Mouse (Mus musculus): Measurements from ENCODE around the gene Agbl2. TPM values are rescaled to one million over a fixed set of nuclear protein-coding genes. Genes with fewer than 3 reads are reported as not detected.

The Agbl2 gene
- polyA plus RNA-seq (2012; rRNA removed), result 1.1 and 1.2 TPM in 2 replicates

DNA sequence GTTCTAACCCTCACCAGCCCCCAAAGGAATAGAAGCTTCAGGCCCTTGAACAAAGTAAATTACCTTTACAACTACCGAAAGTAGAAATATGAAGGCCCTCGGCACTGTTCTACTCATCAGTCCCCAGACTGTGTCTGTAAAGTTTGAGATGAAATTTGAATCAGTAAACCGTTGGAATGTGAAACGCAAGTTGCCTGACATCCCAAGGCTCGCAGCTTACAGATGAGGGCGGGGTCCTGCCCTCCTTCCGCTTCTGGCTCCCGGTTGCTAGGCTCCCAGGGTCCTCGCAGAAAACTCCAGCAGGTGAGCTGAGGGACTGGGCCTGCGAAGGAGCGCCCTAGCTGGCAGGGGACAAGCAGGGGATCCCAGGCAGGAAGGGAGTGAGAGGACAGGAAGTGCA lies at the start of gene Agbl2:
Agbl2 (plus strand) TSS at position 270 of the 400 bp plus-strand sequence.
- Histone ChIP-seq H3K4me3 (ENCODE audit: insufficient read depth, low read length) (peak within 1 kb of the TSS; percentile 42), H3K27ac (ENCODE audit: insufficient read depth, low read length) (no peak within 1 kb of the TSS), H3K4me1 (ENCODE audit: control insufficient read depth, insufficient read depth, low read length) (no peaks in the 10 kb centered on the region)
- TF ChIP-seq CTCF (IDR thresholded peaks at IDR 0.05; ENCODE audit: extremely low read depth, insufficient read depth, low read length), result no peak
- TF ChIP-seq POLR2A (IDR thresholded peaks at IDR 0.05; ENCODE audit: extremely low read depth, insufficient read depth, low read length), result no peak

DNA sequence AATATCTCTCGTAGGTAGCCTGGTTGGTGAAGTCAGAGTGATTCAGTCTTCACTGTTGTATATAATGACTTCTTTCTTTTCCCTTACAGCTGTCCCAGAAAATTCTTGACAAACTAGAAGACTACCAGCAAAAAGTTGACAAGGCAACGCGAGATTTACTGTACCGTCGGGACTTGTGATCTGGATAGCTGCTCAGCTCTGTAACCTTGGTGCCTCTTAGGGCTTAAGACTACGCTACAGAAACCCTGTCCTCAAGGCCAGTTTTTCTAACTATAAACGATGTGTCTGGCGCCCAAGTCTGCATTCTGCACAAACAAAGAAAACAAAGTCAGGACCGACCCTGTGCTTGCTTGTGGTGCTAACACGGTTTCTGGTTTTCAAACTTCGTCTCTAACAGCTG lies 47.2 kb upstream of the Agbl2 start:
- Histone ChIP-seq H3K4me1 (ENCODE audit: control insufficient read depth, insufficient read depth, low read length) (no peaks in the 10 kb centered on the region), H3K4me3 (ENCODE audit: insufficient read depth, low read length) (no peak overlapping the region), H3K27ac (ENCODE audit: insufficient read depth, low read length) (no peak overlapping the region)
- TF ChIP-seq CTCF (IDR thresholded peaks at IDR 0.05; ENCODE audit: extremely low read depth, insufficient read depth, low read length) (no peak), POLR2A (IDR thresholded peaks at IDR 0.05; ENCODE audit: extremely low read depth, insufficient read depth, low read length) (no peak)

DNA sequence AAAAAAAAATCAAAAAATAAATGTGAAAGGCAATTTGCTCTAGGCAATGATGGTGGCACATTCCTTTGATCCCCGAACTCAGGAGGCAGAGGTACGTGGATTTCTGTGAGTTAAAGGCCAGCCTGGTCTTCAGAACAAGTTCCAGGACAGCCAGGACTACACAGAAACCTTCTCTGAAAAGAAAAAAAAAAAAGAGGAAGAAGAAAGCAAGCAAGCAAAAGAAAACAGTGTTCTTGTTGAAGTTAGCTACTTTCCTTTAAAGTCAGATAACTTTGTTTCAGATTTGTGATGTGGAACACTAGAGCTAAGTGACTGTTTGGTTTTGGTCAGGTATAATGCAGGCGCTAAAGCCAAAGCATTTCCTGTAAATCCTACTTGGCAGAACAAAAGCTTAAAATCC lies 43.7 kb upstream of the Agbl2 start:
- H3K4me1 ChIP-seq (ENCODE audit: control insufficient read depth, insufficient read depth, low read length), result no peaks in the 10 kb centered on the region
- no peak overlapping the region for H3K4me3 ChIP-seq (ENCODE audit: insufficient read depth, low read length)
- no peak for TF ChIP-seq CTCF (IDR thresholded peaks at IDR 0.05; ENCODE audit: extremely low read depth, insufficient read depth, low read length)
- H3K27ac ChIP-seq (ENCODE audit: insufficient read depth, low read length), result no peak overlapping the region

DNA sequence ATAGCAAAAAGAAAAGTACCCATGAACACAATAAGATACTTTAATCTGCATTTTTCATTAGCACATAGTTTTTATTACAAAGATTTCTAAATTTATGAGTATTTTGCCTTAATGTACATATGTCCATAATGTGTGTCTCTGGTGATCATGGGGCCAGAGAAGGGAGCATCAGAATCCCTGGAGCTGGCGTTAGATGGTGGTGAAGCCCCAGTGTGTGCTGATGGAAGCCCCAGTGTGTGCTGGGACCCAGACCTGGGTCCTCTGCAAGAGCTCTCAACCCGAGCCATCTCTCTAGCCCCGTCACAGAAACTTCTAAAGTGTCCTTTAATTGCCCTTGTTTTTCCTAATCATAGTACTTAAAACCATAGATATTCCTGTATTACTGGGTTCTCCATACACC lies 43.2 kb upstream of the Agbl2 start:
- H3K27ac ChIP-seq (ENCODE audit: insufficient read depth, low read length), result no peak overlapping the region
- TF ChIP-seq CTCF (IDR thresholded peaks at IDR 0.05; ENCODE audit: extremely low read depth, insufficient read depth, low read length) (no peak), POLR2A (IDR thresholded peaks at IDR 0.05; ENCODE audit: extremely low read depth, insufficient read depth, low read length) (no peak)
- no peaks in the 10 kb centered on the region for H3K4me1 ChIP-seq (ENCODE audit: control insufficient read depth, insufficient read depth, low read length)
- no peak overlapping the region for H3K4me3 ChIP-seq (ENCODE audit: insufficient read depth, low read length)

DNA sequence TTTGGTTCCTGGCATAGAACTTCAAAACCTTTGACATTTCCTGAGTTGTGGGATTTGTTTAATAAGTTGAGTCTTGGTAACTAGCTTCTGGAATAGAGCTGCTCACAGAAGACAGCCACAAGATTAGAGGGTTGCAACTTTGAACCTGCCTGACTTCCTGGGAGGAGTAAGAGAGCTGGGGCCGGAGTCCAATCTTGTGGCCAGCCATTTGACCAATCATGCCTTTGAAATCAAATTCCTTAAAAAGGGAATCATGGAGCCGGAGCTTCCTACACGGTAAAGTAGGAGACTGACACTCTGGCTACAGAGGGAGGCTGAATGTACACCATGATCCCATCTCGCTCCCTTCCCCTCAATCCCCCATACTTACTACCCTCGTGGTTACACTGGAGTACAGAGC lies 42.6 kb upstream of the Agbl2 start:
- Histone ChIP-seq H3K4me3 (ENCODE audit: insufficient read depth, low read length) (no peak overlapping the region), H3K4me1 (ENCODE audit: control insufficient read depth, insufficient read depth, low read length) (no peaks in the 10 kb centered on the region), H3K27ac (ENCODE audit: insufficient read depth, low read length) (no peak overlapping the region)
- TF ChIP-seq CTCF (IDR thresholded peaks at IDR 0.05; ENCODE audit: extremely low read depth, insufficient read depth, low read length), result no peak
- no peak for TF ChIP-seq POLR2A (IDR thresholded peaks at IDR 0.05; ENCODE audit: extremely low read depth, insufficient read depth, low read length)

DNA sequence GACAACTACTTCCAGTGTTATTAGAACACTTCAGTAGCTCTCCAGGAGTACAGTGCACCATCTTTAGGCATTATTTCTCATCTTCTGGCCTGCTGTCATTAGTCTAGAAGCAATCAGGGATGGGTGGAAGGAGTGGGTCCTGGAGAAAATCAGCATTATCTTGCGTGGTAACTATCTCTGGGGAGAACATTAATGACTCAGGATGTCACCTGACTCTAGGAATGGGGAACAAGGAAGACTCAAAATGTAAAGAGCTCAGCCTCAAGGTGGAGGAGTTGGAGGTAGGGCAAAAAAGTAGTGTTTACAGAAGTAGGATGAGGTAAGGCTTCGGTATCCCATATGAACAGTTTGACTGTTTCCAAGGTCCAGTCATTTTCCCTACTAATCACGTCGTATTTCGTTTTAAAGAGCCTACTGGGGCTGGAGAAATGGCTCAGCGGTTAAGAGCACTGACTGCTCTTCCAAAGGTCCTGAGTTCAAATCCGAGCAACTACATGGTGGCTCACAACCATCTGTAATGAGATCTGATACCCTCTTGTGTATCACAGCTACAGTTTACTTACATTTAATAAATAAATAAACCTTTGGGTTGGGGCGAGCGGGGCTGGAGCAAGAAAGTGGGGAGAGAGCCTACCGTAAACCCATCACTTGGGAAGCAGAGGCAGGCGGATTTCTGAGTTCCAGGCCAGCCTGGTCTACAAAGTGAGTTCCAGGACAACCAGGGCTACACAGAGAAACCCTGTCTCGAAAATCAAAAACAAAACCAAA lies 38.1 kb upstream of the Agbl2 start:
- H3K4me3 ChIP-seq (ENCODE audit: insufficient read depth, low read length), result peak overlapping the region; percentile 9
- TF ChIP-seq POLR2A (IDR thresholded peaks at IDR 0.05; ENCODE audit: extremely low read depth, insufficient read depth, low read length) (no peak), CTCF (IDR thresholded peaks at IDR 0.05; ENCODE audit: extremely low read depth, insufficient read depth, low read length) (no peak)
- peaks cover 2% of the 10 kb centered on the region for H3K4me1 ChIP-seq (ENCODE audit: control insufficient read depth, insufficient read depth, low read length)
- peak overlapping the region; percentile 32 for H3K27ac ChIP-seq (ENCODE audit: insufficient read depth, low read length)

DNA sequence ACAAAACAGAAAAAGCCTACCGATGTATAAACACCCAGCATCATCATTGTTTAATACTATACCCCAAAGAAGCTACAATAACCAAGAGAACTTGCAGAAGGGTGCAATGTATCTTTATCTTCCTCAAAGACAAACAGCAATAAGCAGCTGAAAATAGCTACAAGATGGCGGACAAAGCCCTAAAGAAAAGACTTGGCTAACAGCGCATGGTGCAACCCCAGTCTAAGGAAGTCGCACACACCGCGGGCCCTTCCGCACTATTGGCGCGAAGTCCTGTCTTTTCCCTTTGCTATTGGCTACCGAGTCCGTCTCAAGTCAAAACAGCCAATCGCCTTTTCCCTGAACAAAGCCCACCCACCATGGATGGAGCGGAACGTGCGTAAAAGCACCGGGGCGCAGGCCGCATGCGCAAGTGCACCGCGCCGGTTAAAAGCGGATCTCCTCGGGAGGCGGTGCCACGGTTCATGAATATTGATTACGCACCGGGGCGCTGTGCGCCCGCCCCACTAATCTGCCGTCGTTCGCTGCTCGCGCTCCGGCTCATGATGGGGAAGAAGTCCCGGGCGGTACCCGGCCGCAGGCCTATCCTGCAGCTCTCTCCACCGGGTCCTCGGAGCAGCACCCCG lies 37.4 kb upstream of the Agbl2 start, which contains the start of gene Fnbp4:
Fnbp4 (plus strand) TSS at position 318 of the 626 bp plus-strand sequence.
- peaks cover 3% of the 10 kb centered on the region for H3K4me1 ChIP-seq (ENCODE audit: control insufficient read depth, insufficient read depth, low read length)
- H3K4me3 ChIP-seq (ENCODE audit: insufficient read depth, low read length), result peak within 1 kb of the TSS; percentile 94
- H3K27ac ChIP-seq (ENCODE audit: insufficient read depth, low read length), result peak within 1 kb of the TSS; percentile 71
- peak; percentile 89 for TF ChIP-seq POLR2A (IDR thresholded peaks at IDR 0.05; ENCODE audit: extremely low read depth, insufficient read depth, low read length)
- no peak for TF ChIP-seq CTCF (IDR thresholded peaks at IDR 0.05; ENCODE audit: extremely low read depth, insufficient read depth, low read length)

DNA sequence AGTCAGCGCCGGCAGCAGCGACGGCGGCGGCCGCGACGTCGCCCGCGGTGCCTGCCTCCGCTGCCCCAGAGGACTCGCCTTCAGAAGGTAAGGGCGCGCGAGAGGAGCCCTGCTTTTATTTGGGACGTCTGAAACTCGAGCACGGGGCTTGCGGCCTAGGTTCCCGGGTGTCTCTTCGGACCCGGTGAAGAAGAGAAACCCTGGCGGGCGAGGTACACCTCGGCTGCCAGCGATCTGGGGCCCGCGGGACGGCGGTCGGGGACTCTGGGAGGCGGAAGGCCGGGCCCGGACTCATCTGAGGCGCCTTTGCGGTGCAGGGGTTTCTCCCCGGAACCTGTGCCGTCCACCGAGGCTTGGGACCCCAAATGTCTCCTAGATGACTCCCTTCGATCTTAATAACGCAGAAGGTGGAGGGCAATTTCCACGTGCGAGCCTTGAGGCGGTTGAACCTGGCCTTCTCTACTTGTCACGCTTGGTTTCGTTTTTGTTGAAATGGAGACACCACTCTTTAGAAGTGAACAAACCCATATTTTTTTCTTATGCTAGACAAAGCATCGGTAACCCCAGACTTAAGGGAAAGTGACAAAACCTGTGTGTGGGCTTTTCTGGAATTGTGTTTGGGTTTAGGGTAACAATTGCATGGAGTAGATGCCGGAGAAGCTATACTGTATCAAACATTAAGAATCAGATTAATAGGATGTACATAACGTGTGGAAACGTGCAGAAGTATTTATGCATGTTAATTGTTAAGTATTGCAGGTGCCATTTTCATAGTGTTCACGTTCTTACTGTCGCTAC lies 36.6 kb upstream of the Agbl2 start:
- TF ChIP-seq POLR2A (IDR thresholded peaks at IDR 0.05; ENCODE audit: extremely low read depth, insufficient read depth, low read length), result no peak
- no peak for TF ChIP-seq CTCF (IDR thresholded peaks at IDR 0.05; ENCODE audit: extremely low read depth, insufficient read depth, low read length)
- Histone ChIP-seq H3K4me1 (ENCODE audit: control insufficient read depth, insufficient read depth, low read length) (peaks cover 3% of the 10 kb centered on the region), H3K4me3 (ENCODE audit: insufficient read depth, low read length) (peak overlapping the region; percentile 94), H3K27ac (ENCODE audit: insufficient read depth, low read length) (peak overlapping the region; percentile 71)

DNA sequence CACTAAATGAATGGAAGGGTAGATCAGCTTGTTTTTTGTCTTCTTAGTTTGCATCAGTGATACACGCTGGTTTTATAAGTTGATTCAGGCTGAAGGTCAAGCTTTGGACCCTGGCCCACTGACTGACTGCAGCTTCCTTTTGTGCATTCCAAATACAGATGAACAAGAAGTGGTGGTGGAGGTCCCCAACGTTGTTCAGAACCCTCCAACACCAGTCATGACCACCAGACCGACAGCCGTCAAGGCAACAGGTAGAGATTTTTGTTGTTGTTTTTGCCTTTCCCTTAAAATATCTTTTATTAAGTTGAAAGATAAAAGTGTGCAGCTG lies 36.0 kb upstream of the Agbl2 start:
- H3K27ac ChIP-seq (ENCODE audit: insufficient read depth, low read length), result no peak overlapping the region

More for the DNA sequence above, 36.0 kb upstream of the Agbl2 start:
- Histone ChIP-seq H3K4me1 (ENCODE audit: control insufficient read depth, insufficient read depth, low read length) (peaks cover 3% of the 10 kb centered on the region), H3K4me3 (ENCODE audit: insufficient read depth, low read length) (peak overlapping the region; percentile 94)
- TF ChIP-seq POLR2A (IDR thresholded peaks at IDR 0.05; ENCODE audit: extremely low read depth, insufficient read depth, low read length) (no peak), CTCF (IDR thresholded peaks at IDR 0.05; ENCODE audit: extremely low read depth, insufficient read depth, low read length) (no peak)

Data from cortical plate, adult 2 months (tissue).